Mouse (Mus musculus): ENCODE results near the gene Nudt7.

DNA sequence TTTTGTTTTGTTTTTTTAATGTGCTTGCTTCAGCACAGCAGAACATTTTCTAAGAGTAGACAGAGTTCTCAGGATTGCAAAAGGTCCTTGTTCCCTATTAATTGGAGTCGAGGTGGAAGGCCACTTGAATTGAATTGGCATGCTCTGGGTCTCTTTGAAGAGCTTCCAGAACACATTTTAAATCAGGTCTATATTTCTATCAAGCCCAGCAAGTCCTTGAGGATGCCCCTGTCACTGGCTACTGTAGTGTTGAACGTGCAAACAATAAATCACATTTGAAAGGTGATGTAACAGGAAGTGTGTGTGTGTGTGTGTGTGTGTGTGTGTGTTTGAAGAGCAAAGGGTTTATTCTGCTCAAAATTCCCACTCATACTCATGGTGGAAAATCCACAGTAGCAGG, 7.1 kb downstream of the Nudt7 start:
- no peak for TF ChIP-seq TAL1 (IDR thresholded peaks at IDR 0.05; ENCODE audit: low read length)
- no peak for TF ChIP-seq GATA1 (IDR thresholded peaks at IDR 0.05; ENCODE audit: low read length)
